Mouse (Mus musculus) adrenal gland, postnatal 25 days (tissue): ENCODE measurements around the gene Zfp568. TPM values are rescaled to one million over a fixed set of nuclear protein-coding genes. Genes with fewer than 3 reads are reported as not detected.

Source experiments
- DNase-seq: peaks from one replicate; pipeline ENCODE4 v3.0.0; 2021; ENCODE audit warnings: mixed read lengths
- total RNA-seq: library from RNA; stranded (reverse); gene quantifications from 2 replicates; pipeline ENCODE4 v1.2.3, GENCODE M21; 2021

The Zfp568 gene
- total RNA-seq, 1 experiment from 2014 or later: 10.4 TPM

DNA sequence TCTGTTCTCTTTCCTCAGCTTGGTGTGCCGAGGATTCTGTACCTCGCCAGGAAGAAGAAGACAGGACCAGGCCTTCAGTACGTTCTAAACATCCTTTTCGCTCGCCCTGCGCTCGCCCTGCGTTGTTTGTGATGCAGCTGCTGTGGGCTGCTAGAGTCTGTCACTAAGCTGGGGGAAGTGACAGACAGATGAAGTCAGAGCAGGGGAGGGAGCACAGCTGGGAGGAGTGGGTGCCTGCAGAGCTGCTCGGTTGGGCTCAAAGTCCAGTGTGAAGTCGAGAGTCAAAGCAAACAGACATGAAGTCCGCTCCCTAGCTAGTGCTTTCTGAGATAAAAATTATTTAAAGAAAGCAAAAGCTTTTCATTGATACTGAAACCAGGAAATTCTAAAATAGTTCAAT is 5.3 kb downstream of the Zfp568 start:
- DNase-seq: no peak

DNA sequence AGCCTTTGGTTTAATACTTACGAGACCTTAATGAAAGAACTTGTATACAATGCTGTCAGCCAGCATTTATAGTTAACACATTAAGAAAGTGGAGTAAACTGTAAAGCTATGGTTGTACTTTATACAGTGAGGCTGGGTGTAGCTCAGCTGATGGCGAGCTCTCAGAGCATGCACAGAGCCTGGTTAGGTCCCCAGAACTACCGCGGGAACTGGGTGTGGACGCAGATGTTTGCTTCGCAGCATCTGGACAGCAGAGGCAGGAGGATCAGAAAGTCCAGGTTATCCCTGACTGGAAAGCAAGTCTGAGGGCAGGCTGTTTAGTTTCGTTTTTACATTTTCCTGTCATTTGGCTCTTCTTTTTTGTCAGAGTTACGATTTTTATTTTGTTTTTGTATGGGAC is 8.9 kb downstream of the Zfp568 start:
- no peak for DNase-seq

DNA sequence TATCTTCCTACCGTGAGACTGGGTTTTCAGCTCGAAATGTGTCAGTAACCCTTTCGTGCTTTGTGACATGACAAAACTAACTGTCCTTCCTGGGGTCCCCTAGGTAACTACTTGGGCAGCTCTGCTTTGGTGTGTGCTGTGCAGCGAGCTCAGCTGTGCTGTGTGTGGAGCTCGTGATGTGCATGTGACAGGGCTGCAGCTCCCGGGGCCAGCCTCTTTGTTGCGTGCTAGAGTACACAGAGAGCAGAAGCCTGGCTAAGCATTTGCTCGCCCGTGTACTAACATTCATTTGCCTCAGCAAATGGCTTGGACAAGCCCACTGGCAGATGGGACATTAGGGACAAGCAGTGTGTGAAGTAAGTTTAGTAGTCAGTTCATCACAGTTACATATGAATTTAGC is 9.6 kb downstream of the Zfp568 start:
- no peak for DNase-seq

DNA sequence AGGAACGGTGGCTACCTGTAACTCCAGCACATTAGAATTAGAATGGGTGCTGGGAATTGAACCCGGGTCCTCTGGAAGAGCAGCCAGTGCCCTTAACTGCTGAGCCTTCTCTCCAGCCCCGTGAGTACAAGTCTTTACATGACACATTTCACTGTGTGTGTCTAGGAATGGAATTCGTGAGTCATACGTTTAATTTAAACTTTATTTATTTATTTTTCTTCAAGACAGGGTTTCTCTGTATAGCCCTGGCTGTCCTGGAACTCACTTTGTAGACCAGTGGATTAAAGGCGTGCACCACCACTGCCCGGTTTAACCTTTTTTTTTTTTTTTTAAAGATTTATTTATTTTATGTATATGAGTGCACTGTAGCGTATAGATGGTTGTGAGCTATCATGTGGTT is 11.4 kb downstream of the Zfp568 start:
- DNase-seq: no peak

DNA sequence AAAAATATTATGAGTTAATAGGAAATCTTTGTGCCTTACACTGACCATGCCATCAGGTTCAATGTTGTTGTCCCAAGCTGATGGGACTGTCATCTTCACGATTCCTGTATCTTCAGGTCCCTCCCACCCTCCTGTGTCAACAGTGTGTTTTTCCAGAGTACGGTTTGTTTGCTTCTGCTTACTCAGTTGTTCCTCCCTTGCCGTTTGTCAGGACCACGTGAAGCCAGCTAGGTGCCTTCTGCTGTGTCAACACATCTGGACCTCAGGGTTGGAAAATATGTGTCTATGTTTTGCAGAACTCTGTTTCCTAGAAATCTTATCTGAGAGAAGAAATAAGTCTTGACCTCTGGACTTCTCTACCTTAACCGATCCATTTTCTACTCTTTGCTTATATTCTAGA is 16.8 kb downstream of the Zfp568 start:
- no peak for DNase-seq

DNA sequence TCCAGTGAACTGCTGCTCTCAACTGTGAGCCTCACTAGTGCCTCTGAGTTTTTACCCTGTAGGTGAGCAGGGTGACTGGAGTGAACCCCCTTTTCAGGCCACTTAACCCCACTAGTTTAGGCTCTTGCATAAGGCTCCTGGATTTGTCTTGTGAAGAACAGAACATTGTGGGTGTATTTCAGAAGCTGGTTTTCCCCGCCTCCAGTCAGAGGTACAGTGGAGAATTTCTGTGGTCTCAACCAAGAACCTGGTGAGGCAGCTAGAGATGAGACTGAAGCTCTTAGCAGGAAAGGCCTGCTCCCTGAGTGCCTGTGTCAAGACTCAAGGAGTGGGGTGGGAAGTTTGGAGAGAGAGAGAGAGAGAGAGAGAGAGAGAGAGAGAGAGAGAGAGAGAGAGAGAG is 23.8 kb downstream of the Zfp568 start:
- DNase-seq: no peak

DNA sequence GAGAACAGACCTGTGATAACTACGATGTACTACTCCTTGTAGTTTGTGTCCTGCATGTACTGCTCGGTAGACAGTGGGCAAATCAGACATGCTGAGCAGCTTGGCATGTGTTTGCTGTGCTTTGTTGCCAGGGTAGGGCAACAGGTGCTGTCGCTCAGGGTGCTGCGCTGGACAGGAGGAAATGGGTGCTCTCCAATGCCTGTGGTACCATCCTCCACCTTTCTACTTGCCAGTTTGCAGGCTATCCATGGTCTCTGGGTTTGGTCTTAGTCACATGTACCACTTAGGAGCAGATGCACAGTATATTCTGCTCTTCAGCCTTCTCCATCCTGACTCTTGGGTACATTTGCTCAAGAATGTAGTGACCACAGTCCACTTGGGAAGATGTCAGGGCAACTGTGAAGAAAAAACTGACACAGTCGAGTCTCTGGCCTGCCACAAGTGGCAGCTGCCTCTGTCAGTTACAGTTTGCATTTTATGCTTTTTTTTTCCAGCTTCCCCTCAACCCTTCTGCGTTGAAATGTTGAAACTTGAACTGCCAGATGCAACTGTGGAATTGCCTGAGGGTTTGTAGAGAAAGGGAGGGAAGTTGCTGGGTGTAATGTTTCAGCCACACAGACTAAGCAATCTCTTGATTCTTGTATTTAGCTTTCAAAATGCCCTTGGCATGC is 24.4 kb downstream of the Zfp568 start:
- DNase-seq: no peak

DNA sequence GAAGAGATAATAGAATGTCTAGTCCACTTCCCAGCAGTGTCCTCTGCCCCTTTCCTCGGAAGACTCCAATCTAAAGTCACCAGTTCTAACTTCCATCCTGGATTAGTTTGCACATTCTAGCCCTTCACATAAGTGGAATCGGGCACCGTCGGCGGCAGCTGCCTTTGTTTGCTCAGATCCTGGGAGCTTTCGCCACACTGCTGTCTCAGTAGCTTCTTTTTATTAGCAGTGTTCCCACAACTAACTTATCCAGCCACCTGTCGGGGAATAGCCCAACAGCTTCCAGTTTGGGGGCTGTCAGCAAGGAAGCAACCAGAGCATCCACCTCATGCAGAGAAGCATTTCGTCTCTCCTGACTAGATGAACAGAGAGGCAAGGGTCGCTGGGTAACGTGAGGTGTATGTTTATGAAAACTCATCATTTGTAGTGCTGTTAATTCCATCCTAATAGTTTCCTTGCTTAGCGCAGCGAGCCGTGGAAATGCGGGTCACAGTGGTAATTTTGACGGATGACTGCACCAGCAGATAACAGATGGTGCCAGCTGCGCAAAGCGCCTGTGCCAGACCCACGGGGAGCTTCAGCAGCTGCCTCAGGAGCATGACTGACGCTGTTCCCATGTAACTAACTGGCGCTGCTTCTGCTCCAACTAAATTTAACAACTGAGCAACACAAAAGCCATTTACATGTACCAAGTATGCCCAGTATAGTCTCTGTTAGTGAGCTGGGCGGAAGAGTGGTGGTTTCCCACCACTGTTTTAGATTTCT is 25.7 kb downstream of the Zfp568 start:
- no peak for DNase-seq

DNA sequence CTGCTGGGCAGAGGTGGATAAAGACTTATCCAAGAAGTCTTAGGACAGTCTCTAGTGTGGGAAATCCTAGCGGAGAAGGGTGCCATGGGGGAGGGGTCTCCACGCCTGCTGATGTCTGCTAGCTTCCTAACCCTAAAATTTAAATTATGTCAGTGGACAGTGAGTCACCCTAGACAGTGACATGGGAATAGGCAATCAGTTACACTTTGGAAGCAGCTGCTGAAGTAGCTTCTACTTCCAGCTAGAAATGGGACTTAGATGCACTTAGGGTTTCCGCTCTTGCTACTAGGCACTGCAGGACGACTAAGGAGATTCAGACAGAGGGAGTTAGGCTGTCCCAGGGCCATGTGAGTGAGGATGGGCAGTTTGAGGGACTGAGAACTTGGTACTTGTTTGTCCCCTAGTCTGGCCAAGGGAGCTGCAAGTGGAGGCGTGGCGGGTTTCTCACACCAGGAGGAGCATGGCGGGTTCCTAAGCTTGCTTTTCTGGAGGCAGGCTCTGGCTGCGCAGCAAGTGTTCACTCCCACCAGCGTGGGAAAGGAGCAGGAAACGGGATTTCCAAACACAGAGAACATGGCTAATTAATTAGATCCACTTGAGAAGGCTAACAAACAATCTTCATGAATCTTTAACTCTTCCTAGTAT is 26.9 kb downstream of the Zfp568 start:
- DNase-seq: no peak

DNA sequence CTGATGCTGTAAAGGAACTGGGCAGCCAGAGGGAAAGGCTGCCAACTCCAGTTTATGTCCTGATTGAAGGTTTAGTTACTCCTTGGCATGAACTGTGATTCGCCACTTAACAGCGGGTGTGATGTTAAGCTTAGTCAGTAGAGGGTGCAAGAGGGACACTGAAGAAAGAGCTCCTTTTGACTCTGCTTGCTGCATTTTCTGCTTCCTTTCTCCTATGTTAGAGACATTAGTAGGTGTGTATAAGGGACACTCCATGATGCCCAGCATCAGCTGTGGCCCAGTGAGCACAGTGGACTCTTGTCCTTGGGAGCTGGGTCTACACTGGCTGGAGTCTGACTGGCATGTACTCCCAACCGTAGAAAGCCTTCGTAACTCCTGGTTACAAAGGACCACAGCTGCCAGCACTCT is 29.2 kb downstream of the Zfp568 start:
- DNase-seq: no peak

DNA sequence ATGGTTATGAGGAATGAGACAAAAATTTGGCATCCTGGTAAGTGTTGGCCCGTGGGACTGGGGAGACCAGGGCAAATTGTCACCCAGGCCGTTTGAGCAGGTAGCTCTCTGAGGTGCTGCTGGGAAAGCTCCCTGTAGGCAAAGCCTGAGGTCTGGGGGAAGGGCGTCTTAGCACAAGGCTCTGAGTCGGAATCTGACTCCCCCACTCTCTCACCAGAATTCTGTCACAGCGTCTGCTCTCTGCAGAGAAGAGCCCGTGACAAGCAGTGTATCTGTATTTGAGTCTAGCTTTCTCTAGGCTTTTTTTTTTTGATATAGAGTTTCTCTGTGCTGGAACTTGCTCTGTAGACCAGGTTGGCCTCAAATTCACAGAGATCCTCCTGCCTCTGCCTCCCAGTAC is 33.5 kb downstream of the Zfp568 start:
- DNase-seq: no peak

DNA sequence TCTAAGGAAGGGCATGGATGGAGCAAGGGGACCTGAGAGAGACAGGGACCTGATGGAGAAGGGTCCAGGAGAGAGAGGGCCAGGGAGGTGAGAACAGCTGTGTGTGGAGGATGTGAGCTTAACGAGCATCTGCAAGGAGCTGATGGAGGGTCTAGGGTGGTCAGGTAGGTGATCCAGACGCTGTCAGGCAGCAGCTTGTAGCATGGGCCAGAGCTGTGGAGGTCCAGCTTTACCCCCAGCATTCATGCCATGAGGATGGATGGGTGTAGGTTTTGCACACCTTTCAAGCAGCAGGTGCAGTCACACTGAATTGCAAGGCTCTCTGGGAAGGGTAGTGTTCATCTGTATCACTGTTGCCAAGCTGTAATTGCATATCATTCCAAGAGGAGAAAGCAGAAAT is 35.8 kb downstream of the Zfp568 start:
- no peak for DNase-seq

DNA sequence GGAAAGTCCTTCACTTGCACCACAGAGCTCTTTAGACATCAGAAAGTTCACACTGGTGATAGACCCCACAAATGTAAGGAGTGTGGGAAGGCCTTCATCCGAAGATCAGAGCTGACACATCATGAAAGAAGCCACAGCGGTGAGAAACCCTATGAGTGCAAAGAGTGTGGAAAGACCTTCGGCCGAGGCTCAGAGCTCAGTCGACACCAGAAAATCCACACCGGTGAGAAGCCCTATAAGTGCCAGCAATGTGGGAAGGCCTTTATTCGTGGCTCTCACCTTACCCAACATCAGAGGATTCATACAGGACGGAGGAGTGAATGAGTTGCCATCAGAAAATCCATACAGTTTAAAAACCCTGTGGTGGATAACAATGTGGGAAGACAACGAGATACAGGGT is 39.6 kb downstream of the Zfp568 start:
- no peak for DNase-seq

DNA sequence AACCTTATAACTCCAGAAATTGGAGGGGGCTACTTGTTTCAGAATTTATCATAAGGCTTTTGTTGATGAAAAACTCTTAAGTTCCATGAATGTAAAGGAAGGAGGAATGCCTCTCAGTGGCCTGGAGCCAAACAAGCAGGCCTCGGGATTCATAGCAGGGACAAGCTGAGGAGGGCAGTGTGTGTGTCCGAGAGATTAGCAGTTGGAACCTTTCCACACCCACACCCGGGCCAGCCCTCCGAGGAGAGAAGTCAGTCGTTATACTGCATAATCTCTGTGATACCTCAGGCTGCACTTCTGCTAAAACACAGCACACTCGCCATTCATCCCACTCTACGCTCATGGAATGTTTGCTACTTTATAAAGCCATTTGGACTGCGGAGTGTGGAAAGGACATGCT is 40.0 kb downstream of the Zfp568 start:
- DNase-seq: no peak

DNA sequence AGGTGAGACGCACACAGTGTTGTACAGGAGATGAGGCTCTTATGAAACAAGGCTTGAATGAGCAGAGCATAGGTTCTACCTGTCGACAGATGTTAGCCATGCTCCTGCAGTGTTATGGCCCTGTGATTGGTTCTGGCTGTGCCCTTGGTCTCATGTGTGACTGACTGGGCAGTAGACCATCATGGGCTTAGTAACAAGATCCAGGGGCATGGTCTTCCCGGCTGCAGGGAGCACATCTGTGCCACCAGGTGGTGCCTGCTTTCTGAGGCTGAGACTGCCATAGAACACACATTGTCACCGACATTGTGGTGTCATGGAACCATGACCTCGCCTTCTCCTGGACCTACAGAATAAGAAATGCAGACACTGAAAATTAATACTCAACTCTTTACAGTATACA is 41.6 kb downstream of the Zfp568 start:
- no peak for DNase-seq

DNA sequence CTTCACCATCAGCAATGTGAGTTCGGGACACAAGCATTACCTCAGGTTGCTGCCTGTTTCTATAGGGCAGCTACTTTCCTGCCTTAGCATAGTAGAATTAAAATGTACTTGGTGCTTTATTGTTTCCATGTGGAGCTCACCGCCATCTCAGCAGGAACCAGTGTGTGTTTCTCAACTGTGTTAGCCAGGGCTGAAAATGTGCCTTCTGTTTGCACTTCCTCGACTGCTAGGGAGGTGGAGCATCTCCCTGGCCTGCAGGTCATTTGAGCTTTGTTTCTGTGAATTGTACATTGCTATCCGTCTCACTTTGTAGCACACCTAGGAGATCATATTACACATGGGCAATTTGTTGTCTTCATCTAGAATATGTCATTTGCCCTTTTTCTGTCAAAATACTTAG is 43.6 kb downstream of the Zfp568 start:
- DNase-seq: no peak

DNA sequence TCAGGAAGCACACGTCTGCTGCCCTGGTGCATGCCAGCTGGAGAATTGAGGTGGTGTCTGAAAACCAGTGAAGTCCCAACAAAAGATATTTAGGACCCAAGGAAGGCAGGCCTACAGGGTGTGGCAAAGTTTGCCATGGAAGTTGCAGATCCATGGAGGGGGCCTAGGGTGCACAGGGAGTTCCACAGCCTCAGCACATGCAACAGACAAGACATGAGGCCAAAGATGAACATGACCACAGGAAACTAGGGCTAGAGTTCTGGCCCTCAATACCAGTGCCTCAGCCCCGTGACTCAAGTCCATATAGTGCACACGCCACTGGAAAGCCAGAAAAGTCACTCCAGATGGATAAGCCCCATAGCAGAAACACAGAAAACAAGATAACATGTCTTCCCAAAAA is 44.8 kb downstream of the Zfp568 start:
- DNase-seq: no peak

DNA sequence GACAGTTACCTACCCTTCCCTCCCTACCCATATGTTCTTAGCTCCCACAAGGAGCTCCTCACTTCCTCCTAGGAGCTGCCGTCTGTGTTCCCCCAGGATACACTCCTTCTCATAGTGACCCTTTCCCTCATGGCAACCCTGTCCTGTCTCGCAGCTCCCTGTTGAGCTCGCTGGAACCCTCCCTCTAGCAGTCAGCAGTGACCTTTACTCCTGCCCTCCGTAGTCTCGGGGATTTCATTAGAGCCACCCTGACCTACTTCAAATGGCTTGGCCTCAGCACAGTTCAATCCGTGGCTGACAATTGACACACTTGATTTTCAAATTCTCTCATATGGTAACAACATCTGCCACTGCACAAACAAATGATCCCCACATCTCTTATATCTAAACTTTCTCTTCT is 46.9 kb downstream of the Zfp568 start:
- DNase-seq: no peak

DNA sequence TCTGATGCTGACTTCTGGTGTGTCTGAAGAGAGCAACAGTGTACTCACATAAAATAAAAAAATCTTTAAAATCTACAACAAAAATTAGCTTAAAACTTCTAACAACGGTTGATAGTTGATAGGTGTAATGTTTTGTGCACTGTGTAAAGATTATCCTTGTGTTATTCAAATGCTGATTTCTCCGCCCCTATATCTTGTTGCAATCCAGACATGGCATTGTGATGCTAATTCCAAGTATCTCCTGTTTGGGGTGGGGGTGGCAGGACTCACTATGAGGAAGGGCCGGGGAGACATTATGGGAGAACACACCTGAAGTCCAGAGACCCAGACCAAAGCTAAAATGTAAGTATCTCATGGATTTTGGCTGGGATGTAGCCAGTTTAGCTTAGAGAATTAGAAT is 47.6 kb downstream of the Zfp568 start:
- DNase-seq: no peak

DNA sequence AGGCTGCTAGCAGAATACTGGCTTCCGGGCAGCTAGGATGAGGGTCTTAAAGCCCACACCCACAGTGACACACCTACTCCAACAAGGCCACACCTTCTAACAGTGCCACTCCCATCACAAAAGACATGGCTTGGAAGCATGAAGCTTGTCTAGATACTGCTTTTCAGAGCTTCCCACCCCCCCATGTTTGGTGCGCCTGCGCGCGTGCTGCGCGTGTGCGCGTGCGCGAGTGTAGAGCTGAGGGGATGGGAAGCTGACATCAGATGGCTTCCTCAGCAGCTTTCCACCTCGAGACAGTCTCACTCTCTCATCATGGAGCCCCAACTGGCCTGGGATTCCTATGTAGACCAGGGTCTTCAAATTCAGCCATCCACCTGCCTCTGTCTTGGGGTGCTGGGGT is 50.6 kb downstream of the Zfp568 start:
- DNase-seq: no peak

DNA sequence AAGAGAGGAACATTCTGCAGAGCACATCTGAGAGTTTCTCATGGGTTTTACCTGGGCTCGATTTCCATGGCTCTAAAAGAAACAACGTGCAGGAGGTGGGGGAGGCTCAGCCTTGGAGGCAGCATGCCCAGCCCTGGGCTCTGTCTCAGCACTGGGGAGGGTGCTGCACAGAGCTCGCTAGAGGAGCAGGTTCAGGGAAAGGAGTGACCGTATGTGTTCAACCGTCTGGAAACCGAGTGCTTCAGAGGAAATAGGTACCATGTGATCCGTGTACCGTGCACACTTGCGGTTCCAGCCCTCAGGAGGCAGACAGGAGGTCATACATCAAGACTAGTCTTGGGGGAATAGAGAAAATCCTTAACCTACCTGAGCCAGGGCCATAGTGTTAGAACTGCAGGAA is 60.6 kb downstream of the Zfp568 start:
- DNase-seq: no peak

DNA sequence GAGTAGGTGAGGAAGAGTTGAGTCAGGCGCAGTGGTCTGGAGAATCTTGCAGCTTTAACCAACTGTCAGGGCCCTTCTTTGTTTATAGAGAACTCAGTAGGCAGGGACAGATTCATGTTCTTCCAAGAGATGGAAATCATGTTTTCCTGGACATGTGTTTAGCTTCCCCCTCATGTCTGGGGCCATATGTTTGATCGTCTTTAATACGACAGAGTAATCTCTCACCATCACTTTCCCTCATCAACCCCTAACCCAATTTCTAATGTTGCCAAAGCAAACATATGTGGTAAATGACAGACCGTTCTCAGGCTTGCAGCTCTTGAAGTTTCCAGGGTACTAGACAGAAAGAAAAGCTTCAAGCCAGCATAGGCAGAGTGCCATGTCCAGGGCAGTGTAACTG is 64.4 kb downstream of the Zfp568 start:
- DNase-seq: no peak

DNA sequence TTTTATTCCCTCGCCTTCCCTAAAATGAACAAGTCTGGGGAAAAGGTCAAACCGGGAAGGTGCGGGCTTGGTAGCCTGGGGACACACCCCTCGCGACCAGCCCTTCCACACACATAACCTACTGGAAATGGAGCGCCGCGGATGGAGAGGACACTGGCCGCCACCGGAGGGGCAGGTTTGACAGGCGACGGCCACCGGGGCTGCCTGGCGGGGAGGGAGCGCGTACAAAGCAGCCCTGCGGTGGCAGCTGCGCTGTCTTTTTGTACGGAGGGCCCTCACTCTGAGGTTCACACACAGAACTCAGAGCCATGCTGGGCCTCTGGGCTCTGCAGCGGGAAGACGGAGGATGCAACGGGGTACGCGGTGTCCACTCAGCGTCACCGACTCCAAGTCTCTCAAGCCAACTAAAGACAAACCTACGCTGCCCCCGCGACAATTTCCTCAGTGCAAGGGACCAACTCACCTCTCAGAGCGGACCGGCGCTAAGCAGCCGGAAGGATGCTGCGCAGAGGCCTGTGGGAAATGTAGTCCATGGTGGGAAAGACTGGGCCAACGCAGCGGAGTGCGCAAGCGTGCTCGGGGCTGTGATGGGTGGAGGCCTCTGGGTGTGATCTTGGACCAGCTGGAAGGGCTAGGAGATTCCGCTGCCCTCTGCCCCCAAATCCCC is 67.3 kb downstream of the Zfp568 start, which contains the start of gene Zfp14:
Gene Zfp14 (minus strand): TSS at position 499 of the 667 bp plus-strand sequence.
- DNase-seq: peak; percentile 89
